Mouse (Mus musculus): ENCODE measurements around the gene Ptgfrn.

DNA sequence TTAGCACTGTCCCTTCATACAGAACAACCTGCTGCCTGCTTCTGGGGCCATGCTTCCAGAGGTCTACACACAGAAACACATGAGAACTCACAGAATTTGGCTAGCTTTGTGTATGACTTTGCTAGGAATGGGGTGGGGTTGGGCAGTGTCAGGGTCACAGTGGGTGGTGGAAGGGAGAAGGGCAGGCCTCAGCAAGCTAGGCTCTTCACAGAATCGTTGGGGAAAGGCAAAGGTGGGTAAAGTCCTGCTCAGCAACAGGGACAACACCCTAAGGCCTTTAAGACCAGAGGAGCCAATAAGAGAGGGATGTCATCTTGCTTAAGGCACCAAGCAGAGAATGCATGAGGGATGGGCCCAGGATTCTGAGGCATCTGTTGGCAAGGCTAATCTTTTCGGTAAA lies 61.3 kb downstream of the Ptgfrn start:
- TF ChIP-seq POLR2A (IDR thresholded peaks at IDR 0.05; ENCODE audit: insufficient read length, low read depth) (no peak), POLR2AphosphoS2 (IDR thresholded peaks at IDR 0.05; ENCODE audit: insufficient read length, low read depth) (no peak), CEBPB (IDR thresholded peaks at IDR 0.05; ENCODE audit: insufficient read depth, poor library complexity, severe bottlenecking) (no peak), E2F4 (IDR thresholded peaks at IDR 0.05; ENCODE audit: insufficient read depth) (no peak), MYOD1 (IDR thresholded peaks at IDR 0.05; ENCODE audit: control insufficient read depth in 1 of 3, insufficient read length in 2 of 3, low read depth in 2 of 3) (no peak), MAX (IDR thresholded peaks at IDR 0.05; ENCODE audit: low read depth) (no peak), USF1 (IDR thresholded peaks at IDR 0.05; ENCODE audit: low read depth) (no peak), TCF12 (IDR thresholded peaks at IDR 0.05; ENCODE audit: insufficient read depth, poor library complexity, severe bottlenecking) (no peak), REST (IDR thresholded peaks at IDR 0.05; ENCODE audit: insufficient read depth, insufficient read length) (no peak)

All from myocyte (in vitro differentiated cells).